Mouse (Mus musculus): ENCODE data around the gene Nprl3.

DNA sequence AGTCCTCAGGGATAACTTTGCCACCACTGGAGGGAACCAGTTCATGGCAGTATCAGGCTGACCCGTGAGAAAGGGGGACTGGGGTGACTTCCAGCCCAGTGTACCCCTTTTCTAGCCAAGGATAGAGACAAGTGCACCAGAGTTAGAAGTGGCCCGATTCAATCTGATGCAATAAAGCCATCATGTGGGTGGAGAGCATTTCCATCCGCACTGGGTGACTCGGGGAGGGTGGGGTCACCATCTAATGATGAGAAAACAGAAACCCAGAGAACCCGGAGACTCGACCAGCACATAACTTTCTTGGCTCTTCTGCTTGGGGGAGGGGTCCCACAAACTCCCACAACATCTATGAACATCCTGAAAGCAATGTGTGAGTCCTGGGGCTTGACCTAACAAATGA lies 70.8 kb downstream of the Nprl3 start:
- TF ChIP-seq POLR2A (IDR thresholded peaks at IDR 0.05; ENCODE audit: extremely low read depth, insufficient read depth, low read length) (no peak), CTCF (IDR thresholded peaks at IDR 0.05; ENCODE audit: low read depth, low read length) (no peak)

Measured in liver, adult 2 months (tissue).